Mouse (Mus musculus) heart, postnatal 0 days (tissue): ENCODE measurements around the gene Rorb.

ENCODE experiments used
- CTCF ChIP-seq: IDR thresholded peaks from 2 replicates; pipeline ENCODE4 v1.5.1; 2016; ENCODE audit warnings: antibody characterized with exemption, control low read depth, low read depth
- EP300 ChIP-seq: IDR thresholded peaks from 2 replicates; pipeline ENCODE4 v1.6.1; 2016; ENCODE audit warnings: antibody characterized with exemption, low read depth

DNA sequence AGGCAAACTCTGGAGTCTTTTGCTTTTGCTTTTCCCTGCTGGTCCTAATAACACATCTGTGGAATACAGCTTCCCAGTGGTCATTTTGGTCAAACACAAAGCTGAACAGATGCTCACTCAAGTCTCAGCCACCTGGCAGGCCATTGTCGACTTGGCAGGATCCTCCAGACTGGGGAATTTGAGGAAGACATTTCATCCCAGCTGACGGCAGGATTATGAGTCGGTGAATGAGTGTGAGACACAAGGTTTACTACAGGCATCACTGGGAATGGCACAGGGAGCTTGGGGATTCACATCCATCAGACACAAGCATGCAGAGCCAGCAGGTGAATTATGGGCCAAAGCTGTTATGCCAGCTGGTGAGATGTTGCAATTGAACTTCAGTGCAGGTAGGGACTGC, 201.4 kb downstream of the Rorb start:
- no peak for TF ChIP-seq CTCF
- no peak for TF ChIP-seq EP300
